8 mouse cellular contexts compared by ENCODE assay signal in genomic region chr4:63495915-63496278, GRCm38 (mm10). TPM values are rescaled to one million over a fixed set of nuclear protein-coding genes. Genes with fewer than 3 reads are reported as not detected.
DNase-seq lines count a peak whose midpoint lies in the region; ATAC-seq and TF ChIP-seq lines count a peak whose summit lies in the region.

Whrn (minus strand) TSS chr4:63495991.

- H3K9me3 ChIP-seq in forebrain, embryonic 11.5 days (ENCODE audit: control insufficient read depth, low read length) = no peaks in the 10 kb centered on the region
- no peaks in the 10 kb centered on the region for H3K9me3 ChIP-seq in heart, embryonic 15.5 days (replicated peaks)
- H3K9me3 ChIP-seq in liver, embryonic 16.5 days (replicated peaks; ENCODE audit: control insufficient read depth, low read length) = no peaks in the 10 kb centered on the region
- H3K9me3 ChIP-seq in neural tube, embryonic 12.5 days = no peaks in the 10 kb centered on the region
- H3K9me3 ChIP-seq in stomach, postnatal 0 days (ENCODE audit: control insufficient read depth, low read length) = no peaks in the 10 kb centered on the region

- peaks cover 16% of the 10 kb centered on the region for H3K4me1 ChIP-seq in forebrain, embryonic 11.5 days (replicated peaks; ENCODE audit: control insufficient read depth, insufficient read depth, low read length)
- H3K4me1 ChIP-seq in heart, embryonic 15.5 days (replicated peaks) = peaks cover 22% of the 10 kb centered on the region
- H3K4me1 ChIP-seq in liver, embryonic 16.5 days (ENCODE audit: control insufficient read depth, low read depth, low read length) = no peaks in the 10 kb centered on the region; the same call in 1 of the 2 replicates
- peaks cover 32% of the 10 kb centered on the region for H3K4me1 ChIP-seq in neural tube, embryonic 12.5 days
- no peaks in the 10 kb centered on the region for H3K4me1 ChIP-seq in stomach, postnatal 0 days (replicated peaks; ENCODE audit: control insufficient read depth, insufficient read depth)

- H3K9ac ChIP-seq in forebrain, embryonic 11.5 days (ENCODE audit: low read length) = peak within 1 kb of the TSS; percentile 68
- peak within 1 kb of the TSS; percentile 66 for H3K9ac ChIP-seq in heart, embryonic 15.5 days
- H3K9ac ChIP-seq in liver, embryonic 16.5 days (ENCODE audit: low read depth, low read length) = peak within 1 kb of the TSS; percentile 48; the same call in 1 of the 2 replicates
- peak within 1 kb of the TSS; percentile 67 for H3K9ac ChIP-seq in neural tube, embryonic 12.5 days
- peak within 1 kb of the TSS; percentile 66 for H3K9ac ChIP-seq in stomach, postnatal 0 days (ENCODE audit: low read length)

- H3K36me3 ChIP-seq in forebrain, embryonic 11.5 days (ENCODE audit: control insufficient read depth, insufficient read depth, low read length) = no peaks in the 10 kb centered on the region
- H3K36me3 ChIP-seq in heart, embryonic 15.5 days = no peaks in the 10 kb centered on the region
- no peaks in the 10 kb centered on the region for H3K36me3 ChIP-seq in liver, embryonic 16.5 days (ENCODE audit: control insufficient read depth, insufficient read depth)
- H3K36me3 ChIP-seq in neural tube, embryonic 12.5 days = no peaks in the 10 kb centered on the region
- no peaks in the 10 kb centered on the region for H3K36me3 ChIP-seq in stomach, postnatal 0 days (ENCODE audit: control insufficient read depth, insufficient read depth, low read length)

- peak; percentile 88 for ATAC-seq in forebrain, embryonic 11.5 days (replicated peaks; ENCODE audit: low FRiP score)
- peak; percentile 73 for ATAC-seq in heart, embryonic 15.5 days (replicated peaks; ENCODE audit: insufficient number of reproducible peaks, insufficient read depth, low FRiP score, low read depth)
- peak; percentile 63 for ATAC-seq in liver, embryonic 16.5 days (ENCODE audit: low read depth)
- peak; percentile 84 for ATAC-seq in neural tube, embryonic 12.5 days (ENCODE audit: low FRiP score, low read depth)
- ATAC-seq in stomach, postnatal 0 days (ENCODE audit: low FRiP score, low TSS enrichment) = peak; percentile 82

- no peak for TF ChIP-seq EP300 in stomach, postnatal 0 days (optimal IDR thresholded peaks at IDR 0.05)

- 0% methylated on average over 6 of the region's 34 CpGs for WGBS in forebrain, embryonic 11.5 days
- under 1% methylated on average over 34 of the region's 34 CpGs for WGBS in heart, embryonic 15.5 days
- WGBS in liver, embryonic 16.5 days (ENCODE audit: insufficient replicate concordance) = under 1% methylated on average over 27 of the region's 34 CpGs
- 0% methylated on average over 30 of the region's 34 CpGs for WGBS in neural tube, embryonic 12.5 days
- 2% methylated on average over 27 of the region's 34 CpGs for WGBS in stomach, postnatal 0 days

- H3K4me3 ChIP-seq in forebrain, embryonic 11.5 days (ENCODE audit: low read depth, low read length) = peak within 1 kb of the TSS; percentile 65
- H3K4me3 ChIP-seq in heart, embryonic 15.5 days = peak within 1 kb of the TSS; percentile 64
- peak within 1 kb of the TSS; percentile 59 for H3K4me3 ChIP-seq in liver, embryonic 16.5 days (ENCODE audit: low read depth, low read length)
- H3K4me3 ChIP-seq in neural tube, embryonic 12.5 days = peak within 1 kb of the TSS; percentile 66
- peak within 1 kb of the TSS; percentile 58 for H3K4me3 ChIP-seq in stomach, postnatal 0 days (ENCODE audit: low read depth, low read length)

- H3K27ac ChIP-seq in forebrain, embryonic 11.5 days (ENCODE audit: low read depth, low read length) = no peak within 1 kb of the TSS; the same call in 1 of the 2 replicates
- H3K27ac ChIP-seq in heart, embryonic 15.5 days = no peak within 1 kb of the TSS
- no peak within 1 kb of the TSS for H3K27ac ChIP-seq in liver, embryonic 16.5 days (ENCODE audit: low read length)
- no peak within 1 kb of the TSS for H3K27ac ChIP-seq in neural tube, embryonic 12.5 days
- no peak within 1 kb of the TSS for H3K27ac ChIP-seq in stomach, postnatal 0 days (replicated peaks)

- peaks cover 6% of the 10 kb centered on the region for H3K27me3 ChIP-seq in forebrain, embryonic 11.5 days (ENCODE audit: control insufficient read depth, insufficient read depth, low read length)
- H3K27me3 ChIP-seq in heart, embryonic 15.5 days = peaks cover 45% of the 10 kb centered on the region
- H3K27me3 ChIP-seq in liver, embryonic 16.5 days (ENCODE audit: control insufficient read depth, insufficient read depth, low read depth, low read length) = peaks cover 42% of the 10 kb centered on the region
- H3K27me3 ChIP-seq in neural tube, embryonic 12.5 days (replicated peaks) = peaks cover 17% of the 10 kb centered on the region
- H3K27me3 ChIP-seq in stomach, postnatal 0 days (ENCODE audit: control insufficient read depth, insufficient read depth, low read length) = no peaks in the 10 kb centered on the region

- no peak for TF ChIP-seq CTCF in stomach, postnatal 0 days (IDR thresholded peaks at IDR 0.05; ENCODE audit: low read depth)

- peak; percentile 84 for DNase-seq in A20 (ENCODE audit: low read depth, low spot score)
- DNase-seq in adrenal gland, postnatal 4 days (ENCODE audit: low spot score in 2 of 2) = peak; percentile 53 to 58
- peak; percentile 94 for DNase-seq in forebrain, embryonic 11.5 days (ENCODE audit: low spot score)
- peak; percentile 87 for DNase-seq in kidney, postnatal 14 days
- DNase-seq in stomach, postnatal 0 days (ENCODE audit: low spot score) = peak; percentile 89

- H3K4me2 ChIP-seq in forebrain, embryonic 11.5 days (ENCODE audit: low read depth, low read length, severe bottlenecking) = peak within 1 kb of the TSS; percentile 94
- H3K4me2 ChIP-seq in heart, embryonic 15.5 days = peak within 1 kb of the TSS; percentile 98
- peak within 1 kb of the TSS; percentile 68 for H3K4me2 ChIP-seq in liver, embryonic 16.5 days (ENCODE audit: low read depth, low read length)
- H3K4me2 ChIP-seq in neural tube, embryonic 12.5 days (replicated peaks) = peak within 1 kb of the TSS; percentile 91
- peak within 1 kb of the TSS; percentile 98 for H3K4me2 ChIP-seq in stomach, postnatal 0 days (replicated peaks; ENCODE audit: low read depth)

RNA-seq across cellular contexts. Expression of gene Whrn, which starts in this region (rescaled TPM):
- 10 to 100 TPM; 22.6 to 26.4 TPM for total RNA-seq in adrenal gland, postnatal 4 days (2021)
- polyA plus RNA-seq in forebrain, embryonic 11.5 days (2014; fragmentation: Nextera tagmentation; extraction: Ambion mirVana) = 10.7 and 11.0 TPM in 2 replicates
- polyA plus RNA-seq in heart, embryonic 15.5 days (2015; fragmentation: Nextera tagmentation; extraction: Ambion mirVana) = 1.9 and 2.6 TPM in 2 replicates
- 0.08 and 0.19 TPM in 2 replicates for polyA plus RNA-seq in liver, embryonic 16.5 days (2015; fragmentation: Nextera tagmentation; extraction: Ambion mirVana)
- 9.0 and 10.0 TPM in 2 replicates for polyA plus RNA-seq in neural tube, embryonic 12.5 days (2016; fragmentation: Nextera tagmentation; extraction: Ambion mirVana)
- 1.2 and 2.0 TPM in 2 replicates for polyA plus RNA-seq in stomach, postnatal 0 days (2015; fragmentation: Nextera tagmentation; extraction: Ambion mirVana)

Comparison
In these comparisons a context has a peak if more than half of its experiments do, and no peak if none do; other contexts are left out.
1. Peak in ATAC-seq, H3K4me3 ChIP-seq, H3K9ac ChIP-seq and H3K4me2 ChIP-seq in liver, embryonic 16.5 days; RNA of the gene not detected or under 1 TPM.